Mouse (Mus musculus) lung, embryonic 15.5 days (tissue): Measurements from ENCODE around the gene Man2b2. TPM values are rescaled to one million over a fixed set of nuclear protein-coding genes. Genes with fewer than 3 reads are reported as not detected.
"Not testable (repeated sequence)": the region's sequence is repeated elsewhere in the genome, so short reads cannot be mapped to it uniquely, and the experiment has no call there.

Experiments
- ATAC-seq: fragments of 200-750 bp; cut with Nextera tagmentation; 2 replicates; pipeline ENCODE4 v1.8.0; 2017; ENCODE audit warnings: moderate number of reproducible peaks, borderline replicate concordance; ENCODE audit not compliant: low FRiP score, low TSS enrichment; ENCODE audit errors: extremely low read depth
- H3K27ac ChIP-seq: fragments of 300-500 bp; sonication (generic); 2 replicates; pipeline ENCODE4 v1.5.1; 2015; ENCODE audit warnings: moderate library complexity, mild to moderate bottlenecking, inconsistent platforms
- H3K27me3 ChIP-seq: fragments of 300-500 bp; sonication (generic); 2 replicates; pipeline ENCODE4 v1.6.1; 2015; ENCODE audit warnings: inconsistent platforms
- H3K36me3 ChIP-seq: fragments of 300-500 bp; sonication (generic); 2 replicates; pipeline ENCODE4 v1.6.1; 2015; ENCODE audit warnings: inconsistent platforms
- H3K4me1 ChIP-seq: fragments of 300-500 bp; sonication (generic); 2 replicates; pipeline ENCODE4 v1.6.1; 2015; ENCODE audit warnings: inconsistent platforms
- H3K4me2 ChIP-seq: fragments of 300-500 bp; sonication (generic); 2 replicates; pipeline ENCODE4 v1.6.1; 2015; ENCODE audit warnings: inconsistent platforms, mild to moderate bottlenecking, moderate library complexity
- H3K4me3 ChIP-seq: fragments of 300-500 bp; sonication (generic); 2 replicates; pipeline ENCODE4 v1.5.1; 2015; ENCODE audit warnings: mild to moderate bottlenecking, inconsistent platforms
- H3K9ac ChIP-seq: fragments of 300-500 bp; sonication (generic); 2 replicates; pipeline ENCODE4 v1.6.1; 2015; ENCODE audit warnings: inconsistent platforms
- H3K9me3 ChIP-seq: fragments of 300-500 bp; sonication (generic); 2 replicates; pipeline ENCODE4 v1.6.1; 2016; ENCODE audit warnings: inconsistent platforms
- WGBS: fragments of 180-500 bp; shearing (Covaris S2); methylation state at CpG from one replicate; pipeline ENCODE4 v1.1.7; 2015; 5-methylcytosine and 5-hydroxymethylcytosine counted together
- polyA plus RNA-seq: library from polyadenylated mRNA; unstranded; fragments of >200 nt; fragmentation: Nextera tagmentation; extraction: Ambion mirVana; gene quantifications from 2 replicates; pipeline ENCODE4 v1.2.1, GENCODE M21; 2015

The Man2b2 gene
- polyA plus RNA-seq, 1 experiment from 2014 or later: 14.0 TPM

GRCm38 (mm10) chr5:36795647-36796295 lies 34.7 kb downstream of the Man2b2 start:
- H3K9me3 ChIP-seq, H3K27me3 ChIP-seq, H3K36me3 ChIP-seq: not testable (repeated sequence)
- Histone ChIP-seq H3K4me1 (peaks cover 10% of the 10 kb centered on the region), H3K4me3 (peak overlapping the region; percentile 67), H3K4me2 (peak overlapping the region; percentile 75), H3K9ac (peak overlapping the region; percentile 83), H3K27ac (peak overlapping the region; percentile 98)
- 1% methylated on average over 35 of the region's 37 CpGs for WGBS
- ATAC-seq: peak; percentile 51

- no peak overlapping the region for H3K4me3 ChIP-seq
- H3K36me3 ChIP-seq: peaks cover 9% of the 10 kb centered on the region
- no peak overlapping the region for H3K27ac ChIP-seq
- H3K9ac ChIP-seq: no peak overlapping the region
- peaks cover 4% of the 10 kb centered on the region for H3K4me1 ChIP-seq
- no peaks in the 10 kb centered on the region for H3K27me3 ChIP-seq
- 68% methylated on average over 9 of the region's 9 CpGs for WGBS
- no peak overlapping the region for H3K4me2 ChIP-seq
- ATAC-seq: no peak
- no peaks in the 10 kb centered on the region for H3K9me3 ChIP-seq
Measured at GRCm38 (mm10) chr5:36791861-36792260, 38.6 kb downstream of the Man2b2 start.

- no peaks in the 10 kb centered on the region for H3K27me3 ChIP-seq
- ATAC-seq: no peak
- 88% methylated on average over 5 of the region's 5 CpGs for WGBS
- no peak overlapping the region for H3K9ac ChIP-seq
- no peaks in the 10 kb centered on the region for H3K4me1 ChIP-seq
- no peak overlapping the region for H3K27ac ChIP-seq
- H3K36me3 ChIP-seq: no peaks in the 10 kb centered on the region
- H3K4me2 ChIP-seq: no peak overlapping the region
- H3K9me3 ChIP-seq: no peaks in the 10 kb centered on the region
- no peak overlapping the region for H3K4me3 ChIP-seq
Measured at GRCm38 (mm10) chr5:36786052-36786451, 44.4 kb downstream of the Man2b2 start.

GRCm38 (mm10) chr5:36779512-36779911 lies 50.9 kb downstream of the Man2b2 start:
- Histone ChIP-seq H3K9ac (no peak overlapping the region), H3K36me3 (no peaks in the 10 kb centered on the region), H3K4me2 (no peak overlapping the region), H3K27me3 (no peaks in the 10 kb centered on the region), H3K27ac (no peak overlapping the region), H3K4me1 (no peaks in the 10 kb centered on the region), H3K9me3 (no peaks in the 10 kb centered on the region), H3K4me3 (no peak overlapping the region)
- ATAC-seq: no peak; the same call in 1 of the 2 replicates
- 77% methylated on average over 2 of the region's 2 CpGs for WGBS

- no peak overlapping the region for H3K4me3 ChIP-seq
- WGBS: 88% methylated on average over 1 of the region's 2 CpGs
- H3K36me3 ChIP-seq: no peaks in the 10 kb centered on the region
- no peak for ATAC-seq
- no peak overlapping the region for H3K9ac ChIP-seq
- H3K27me3 ChIP-seq: no peaks in the 10 kb centered on the region
- H3K9me3 ChIP-seq: no peaks in the 10 kb centered on the region
- no peak overlapping the region for H3K27ac ChIP-seq
- no peak overlapping the region for H3K4me2 ChIP-seq
- no peaks in the 10 kb centered on the region for H3K4me1 ChIP-seq
Measured at GRCm38 (mm10) chr5:36778901-36779300, 51.6 kb downstream of the Man2b2 start.

GRCm38 (mm10) chr5:36777186-36777585 lies 53.3 kb downstream of the Man2b2 start:
- no peak overlapping the region for H3K27ac ChIP-seq
- H3K36me3 ChIP-seq: no peaks in the 10 kb centered on the region
- no peak overlapping the region for H3K4me2 ChIP-seq
- no peak for ATAC-seq
- 6% methylated on average over 2 of the region's 2 CpGs for WGBS
- H3K9ac ChIP-seq: no peak overlapping the region
- no peak overlapping the region for H3K4me3 ChIP-seq
- no peaks in the 10 kb centered on the region for H3K27me3 ChIP-seq
- no peaks in the 10 kb centered on the region for H3K4me1 ChIP-seq
- no peaks in the 10 kb centered on the region for H3K9me3 ChIP-seq

GRCm38 (mm10) chr5:36776021-36776575 lies 54.4 kb downstream of the Man2b2 start:
- H3K9me3 ChIP-seq: no peaks in the 10 kb centered on the region
- ATAC-seq: no peak
- H3K27ac ChIP-seq: no peak overlapping the region
- H3K9ac ChIP-seq: no peak overlapping the region
- WGBS: 27% methylated on average over 9 of the region's 9 CpGs
- no peaks in the 10 kb centered on the region for H3K36me3 ChIP-seq
- H3K27me3 ChIP-seq: no peaks in the 10 kb centered on the region
- H3K4me3 ChIP-seq: no peak overlapping the region
- no peak overlapping the region for H3K4me2 ChIP-seq
- no peaks in the 10 kb centered on the region for H3K4me1 ChIP-seq

- H3K36me3 ChIP-seq: no peaks in the 10 kb centered on the region
- H3K9me3 ChIP-seq: no peaks in the 10 kb centered on the region
- no peaks in the 10 kb centered on the region for H3K27me3 ChIP-seq
- H3K9ac ChIP-seq: no peak overlapping the region
- 70% methylated on average over 2 of the region's 2 CpGs for WGBS
- ATAC-seq: no peak
- H3K4me1 ChIP-seq: no peaks in the 10 kb centered on the region
- H3K4me2 ChIP-seq: no peak overlapping the region
- no peak overlapping the region for H3K27ac ChIP-seq
- no peak overlapping the region for H3K4me3 ChIP-seq
Measured at GRCm38 (mm10) chr5:36775317-36775716, 55.1 kb downstream of the Man2b2 start.

- Histone ChIP-seq H3K4me3 (no peak overlapping the region), H3K9ac (no peak overlapping the region), H3K27me3 (no peaks in the 10 kb centered on the region), H3K4me1 (no peaks in the 10 kb centered on the region), H3K4me2 (no peak overlapping the region), H3K27ac (no peak overlapping the region), H3K36me3 (no peaks in the 10 kb centered on the region), H3K9me3 (no peaks in the 10 kb centered on the region)
- 88% methylated on average over 5 of the region's 5 CpGs for WGBS
- no peak for ATAC-seq
Measured at GRCm38 (mm10) chr5:36772586-36772985, 57.9 kb downstream of the Man2b2 start.

- Histone ChIP-seq H3K9ac (no peak overlapping the region), H3K4me3 (no peak overlapping the region), H3K27ac (no peak overlapping the region), H3K4me2 (no peak overlapping the region), H3K27me3 (no peaks in the 10 kb centered on the region), H3K36me3 (no peaks in the 10 kb centered on the region), H3K9me3 (no peaks in the 10 kb centered on the region), H3K4me1 (no peaks in the 10 kb centered on the region)
- WGBS: 50% methylated on average over 3 of the region's 3 CpGs
- no peak for ATAC-seq
Measured at GRCm38 (mm10) chr5:36769603-36770002, 60.9 kb downstream of the Man2b2 start.

- no peak for ATAC-seq
- Histone ChIP-seq H3K27ac (no peak overlapping the region), H3K36me3 (no peaks in the 10 kb centered on the region), H3K9ac (no peak overlapping the region), H3K4me3 (no peak overlapping the region), H3K27me3 (no peaks in the 10 kb centered on the region), H3K4me1 (no peaks in the 10 kb centered on the region), H3K4me2 (no peak overlapping the region), H3K9me3 (no peaks in the 10 kb centered on the region)
- 29% methylated on average over 10 of the region's 10 CpGs for WGBS
Measured at GRCm38 (mm10) chr5:36766958-36767703, 63.3 kb downstream of the Man2b2 start.

GRCm38 (mm10) chr5:36759848-36760247 lies 70.6 kb downstream of the Man2b2 start:
- Histone ChIP-seq H3K4me2 (no peak overlapping the region), H3K9ac (no peak overlapping the region), H3K36me3 (no peaks in the 10 kb centered on the region), H3K4me1 (no peaks in the 10 kb centered on the region), H3K9me3 (no peaks in the 10 kb centered on the region), H3K27me3 (no peaks in the 10 kb centered on the region), H3K27ac (no peak overlapping the region), H3K4me3 (no peak overlapping the region)
- no peak for ATAC-seq
- WGBS: 23% methylated on average over 4 of the region's 4 CpGs
